In genomic region chr7:65378818-65379565, GRCm38 (mm10) we compare ENCODE assay signal across 17 mouse cellular contexts.
A peak's percentile ranks its signal among the peaks of the same experiment; 100 is the strongest.
DNase-seq lines count a peak whose midpoint lies in the region; ATAC-seq and TF ChIP-seq lines count a peak whose summit lies in the region.
"Had no signal": no experiment of that assay in that cellular context is flagged by ENCODE, and none has a peak within 500 bp of the region (broad histone marks: within the 10 kb centered on the region; RNA-seq: fewer than 3 reads in every experiment).

No protein-coding gene starts in this region.

- H3K4me1 ChIP-seq in heart, embryonic 14.5 days (ENCODE audit: control insufficient read depth in 2 of 2, insufficient read depth in 2 of 2, low read length in 2 of 2), result peaks cover 20 to 31% of the 10 kb centered on the region in 2 experiments

- no peak overlapping the region for H3K4me3 ChIP-seq in heart, embryonic 14.5 days (ENCODE audit: control insufficient read depth in 1 of 2, insufficient read depth in 1 of 2, low read depth in 1 of 2, low read length in 2 of 2)
- no peak overlapping the region for H3K4me3 ChIP-seq in layer of hippocampus, adult 2 months
- H3K4me3 ChIP-seq: heart, embryonic 15.5 days; intestine, embryonic 15.5 days; limb, embryonic 13.5 days; liver, embryonic 15.5 days had no signal

- H3K36me3 ChIP-seq in heart, embryonic 14.5 days (ENCODE audit: control insufficient read depth, insufficient read depth, low read length), result no peaks in the 10 kb centered on the region
- H3K36me3 ChIP-seq: heart, embryonic 15.5 days; intestine, embryonic 15.5 days; limb, embryonic 13.5 days; liver, embryonic 15.5 days had no signal

- no peak overlapping the region for H3K9ac ChIP-seq in heart, embryonic 14.5 days (ENCODE audit: low read length)
- H3K9ac ChIP-seq: heart, embryonic 15.5 days; intestine, embryonic 15.5 days; limb, embryonic 13.5 days; liver, embryonic 15.5 days had no signal

- ATAC-seq in heart, embryonic 14.5 days (ENCODE audit: insufficient number of reproducible peaks, insufficient read depth, low FRiP score, low read depth), result no peak
- ATAC-seq: CD4-positive, CD25-positive, alpha-beta regulatory T cell, adult 4 months; forebrain, embryonic 14.5 days; intestine, embryonic 15.5 days had no signal

- no peak for DNase-seq in heart, postnatal 25 days (ENCODE audit: low spot score)
- no peak for DNase-seq in layer of hippocampus, adult 2 months (ENCODE audit: low spot score in 2 of 2)
- DNase-seq in layer of hippocampus, postnatal 10 days (ENCODE audit: low spot score in 2 of 2), result no peak
- peak; percentile 12 for DNase-seq in adipocyte (ENCODE audit: low spot score)
- DNase-seq in brain, adult 2 months (ENCODE audit: low read depth, low spot score), result peak; percentile 32
- no peak for DNase-seq in adrenal gland, postnatal 10 days
- no peak for DNase-seq in left cerebral cortex, adult 18-20 months (ENCODE audit: low spot score in 2 of 2)
- DNase-seq: adrenal gland, postnatal 25 days; cerebellum, postnatal 10 days; right cerebral cortex, postnatal 25 days had no signal

- intact Hi-C loops in heart, postnatal 25 days (cut with DNase I), result no loop called here

- WGBS in heart, embryonic 14.5 days, result 47% methylated on average over 9 of the region's 9 CpGs

- H3K27me3 ChIP-seq in heart, embryonic 14.5 days (ENCODE audit: control insufficient read depth, insufficient read depth, low read length), result no peaks in the 10 kb centered on the region
- H3K27me3 ChIP-seq: heart, embryonic 15.5 days; intestine, embryonic 15.5 days; limb, embryonic 13.5 days had no signal

- peak overlapping the region; percentile 11; the same call in 1 of the 2 replicates for H3K4me2 ChIP-seq in heart, embryonic 14.5 days (ENCODE audit: low read length)
- H3K4me2 ChIP-seq: heart, embryonic 15.5 days; intestine, embryonic 15.5 days; limb, embryonic 13.5 days; liver, embryonic 15.5 days had no signal

- no peak for TF ChIP-seq CTCF in layer of hippocampus, adult 2 months (conservative IDR thresholded peaks at IDR 0.05)

- peak overlapping the region in 1 of 2 experiments; percentile 37; a peak in 1 of 4 replicates for H3K27ac ChIP-seq in heart, embryonic 14.5 days (replicated peaks in 1 of 2; ENCODE audit: control insufficient read depth in 1 of 2, insufficient read depth in 1 of 2, low read depth in 2 of 2, low read length in 2 of 2)
- H3K27ac ChIP-seq in layer of hippocampus, adult 2 months, result peak overlapping the region; percentile 64
- H3K27ac ChIP-seq: heart, embryonic 15.5 days; intestine, embryonic 15.5 days; limb, embryonic 13.5 days; liver, embryonic 15.5 days had no signal

- H3K9me3 ChIP-seq in heart, embryonic 14.5 days (ENCODE audit: control insufficient read depth, low read length), result no peaks in the 10 kb centered on the region
- H3K9me3 ChIP-seq: heart, embryonic 15.5 days; intestine, embryonic 15.5 days; limb, embryonic 13.5 days; liver, embryonic 15.5 days had no signal

Comparison
In these comparisons a context has a peak if more than half of its experiments do, and no peak if none do; other contexts are left out.
1. DNase-seq: peak in adipocyte (single experiment) and brain, adult 2 months (single experiment); none in heart, postnatal 25 days (single experiment), layer of hippocampus, adult 2 months (0 of 2), layer of hippocampus, postnatal 10 days (0 of 2), adrenal gland, postnatal 10 days (single experiment) and left cerebral cortex, adult 18-20 months (0 of 2).